Mouse (Mus musculus): ENCODE measurements around the gene Swsap1. TPM values are rescaled to one million over a fixed set of nuclear protein-coding genes. Genes with fewer than 3 reads are reported as not detected.

The Swsap1 gene
- polyA plus RNA-seq, 1 experiment from 2014 or later = 8.1 TPM

DNA sequence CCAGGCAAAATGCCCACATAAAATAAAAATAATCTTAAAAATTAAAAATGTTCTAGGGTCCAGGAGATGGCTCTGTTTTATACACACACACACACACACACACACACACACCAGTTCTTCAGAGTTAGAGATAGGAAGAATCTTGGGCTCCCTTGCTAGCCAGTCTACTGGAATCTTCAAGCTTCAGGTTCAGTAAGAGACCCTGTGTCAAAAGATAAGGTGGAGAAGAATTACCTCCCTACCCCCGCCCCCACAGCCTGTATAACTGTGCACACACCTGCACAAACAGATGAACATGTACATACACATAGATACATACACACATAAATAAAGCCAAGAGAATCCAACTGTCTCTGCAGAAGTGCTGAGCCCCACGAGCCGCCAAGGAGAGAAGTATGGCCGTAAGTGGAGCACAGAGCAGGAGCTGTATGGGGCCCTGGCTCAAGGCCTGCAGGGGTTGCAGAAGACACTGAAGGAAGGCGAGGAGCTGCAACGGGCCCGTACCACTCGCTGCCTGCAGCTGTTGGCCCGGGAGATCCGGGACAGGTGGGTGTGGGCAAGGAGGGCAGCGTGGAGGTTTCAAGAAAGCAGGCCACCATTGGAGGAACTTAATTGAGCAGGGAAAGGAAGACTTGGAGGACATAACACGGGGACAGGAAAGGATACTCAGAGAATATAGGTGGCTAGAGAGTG lies 23.0 kb upstream of the Swsap1 start:
- Histone ChIP-seq H3K4me2 (ENCODE audit: low read length) (no peak overlapping the region), H3K27ac (ENCODE audit: low read depth, low read length) (no peak overlapping the region), H3K4me1 (ENCODE audit: control insufficient read depth, insufficient read depth, low read depth, low read length) (peaks cover under 1% of the 10 kb centered on the region), H3K27me3 (replicated peaks; ENCODE audit: control insufficient read depth, insufficient read depth, low read length) (no peaks in the 10 kb centered on the region; the same call in 1 of the 2 replicates), H3K9ac (ENCODE audit: low read depth, low read length) (no peak overlapping the region), H3K4me3 (ENCODE audit: low read length) (no peak overlapping the region), H3K9me3 (ENCODE audit: control insufficient read depth, low read length) (no peaks in the 10 kb centered on the region), H3K36me3 (ENCODE audit: control insufficient read depth, insufficient read depth, low read length) (no peaks in the 10 kb centered on the region)
- ATAC-seq = no peak
- WGBS = 61% methylated on average over 12 of the region's 12 CpGs

DNA sequence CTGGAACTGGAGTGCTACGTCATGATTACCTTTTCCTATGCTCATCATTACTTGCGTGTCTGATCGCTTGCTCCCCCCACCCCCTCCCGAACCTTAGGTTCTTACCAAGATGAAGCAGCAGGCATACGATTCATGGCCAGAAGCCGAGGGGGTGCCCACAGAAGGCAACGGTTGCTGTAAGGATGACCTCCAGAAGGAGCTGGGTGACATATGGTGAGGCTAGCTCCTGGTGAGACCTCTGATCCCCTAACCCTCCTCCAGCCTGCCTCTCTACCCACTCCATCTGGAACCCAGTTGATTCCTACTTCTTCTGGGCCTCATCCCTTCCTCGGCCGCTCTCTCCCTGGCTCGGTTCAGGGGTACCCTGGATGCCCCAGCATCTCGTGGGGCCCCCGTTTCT lies 21.5 kb upstream of the Swsap1 start:
- H3K4me3 ChIP-seq (ENCODE audit: low read length) = no peak overlapping the region
- no peaks in the 10 kb centered on the region; the same call in 1 of the 2 replicates for H3K27me3 ChIP-seq (replicated peaks; ENCODE audit: control insufficient read depth, insufficient read depth, low read length)
- H3K36me3 ChIP-seq (ENCODE audit: control insufficient read depth, insufficient read depth, low read length) = no peaks in the 10 kb centered on the region
- H3K4me2 ChIP-seq (ENCODE audit: low read length) = no peak overlapping the region
- H3K27ac ChIP-seq (ENCODE audit: low read depth, low read length) = no peak overlapping the region
- H3K4me1 ChIP-seq (ENCODE audit: control insufficient read depth, insufficient read depth, low read depth, low read length) = peaks cover 11% of the 10 kb centered on the region
- ATAC-seq = no peak
- no peaks in the 10 kb centered on the region for H3K9me3 ChIP-seq (ENCODE audit: control insufficient read depth, low read length)
- no peak overlapping the region for H3K9ac ChIP-seq (ENCODE audit: low read depth, low read length)
- WGBS = 83% methylated on average over 12 of the region's 12 CpGs

DNA sequence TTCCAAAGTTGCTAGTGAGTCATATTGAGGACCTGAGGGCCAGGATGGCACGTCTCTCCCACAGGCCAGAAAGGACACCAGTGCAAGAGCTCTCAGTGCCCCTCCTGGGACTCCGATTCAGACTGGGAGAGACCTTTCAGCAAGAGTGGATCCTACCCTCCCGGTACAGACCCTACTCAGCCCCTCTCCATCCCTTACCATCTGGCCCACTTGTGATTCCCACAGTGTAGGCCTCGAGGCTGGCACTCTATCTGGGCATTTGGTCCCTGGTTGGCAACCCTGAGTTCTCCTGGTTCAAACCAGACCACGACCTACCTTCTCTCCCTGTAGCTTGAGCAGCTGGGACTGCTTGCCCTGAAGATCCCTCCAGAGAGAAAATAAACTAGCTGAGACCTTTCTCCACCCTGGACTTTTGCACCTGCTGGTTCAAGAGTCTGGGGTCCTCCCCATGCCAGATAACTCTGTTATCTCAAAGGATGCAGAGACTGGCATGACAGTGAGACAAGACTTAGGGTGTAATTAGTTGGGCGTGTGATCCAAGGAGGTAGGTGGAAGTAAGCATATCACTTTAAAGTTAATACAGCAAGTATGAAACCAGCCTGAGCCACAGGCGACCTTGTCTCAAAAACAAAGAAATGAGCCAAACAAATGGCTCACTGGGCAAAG lies 20.0 kb upstream of the Swsap1 start:
- Histone ChIP-seq H3K27me3 (replicated peaks; ENCODE audit: control insufficient read depth, insufficient read depth, low read length) (no peaks in the 10 kb centered on the region; the same call in 1 of the 2 replicates), H3K9ac (ENCODE audit: low read depth, low read length) (no peak overlapping the region), H3K27ac (ENCODE audit: low read depth, low read length) (no peak overlapping the region), H3K9me3 (ENCODE audit: control insufficient read depth, low read length) (no peaks in the 10 kb centered on the region), H3K36me3 (ENCODE audit: control insufficient read depth, insufficient read depth, low read length) (no peaks in the 10 kb centered on the region; the same call in none of the 2 replicates), H3K4me3 (ENCODE audit: low read length) (no peak overlapping the region), H3K4me2 (ENCODE audit: low read length) (peak overlapping the region; percentile 67), H3K4me1 (ENCODE audit: control insufficient read depth, insufficient read depth, low read depth, low read length) (peaks cover 14% of the 10 kb centered on the region)
- ATAC-seq = no peak
- WGBS = 88% methylated on average over 7 of the region's 7 CpGs

DNA sequence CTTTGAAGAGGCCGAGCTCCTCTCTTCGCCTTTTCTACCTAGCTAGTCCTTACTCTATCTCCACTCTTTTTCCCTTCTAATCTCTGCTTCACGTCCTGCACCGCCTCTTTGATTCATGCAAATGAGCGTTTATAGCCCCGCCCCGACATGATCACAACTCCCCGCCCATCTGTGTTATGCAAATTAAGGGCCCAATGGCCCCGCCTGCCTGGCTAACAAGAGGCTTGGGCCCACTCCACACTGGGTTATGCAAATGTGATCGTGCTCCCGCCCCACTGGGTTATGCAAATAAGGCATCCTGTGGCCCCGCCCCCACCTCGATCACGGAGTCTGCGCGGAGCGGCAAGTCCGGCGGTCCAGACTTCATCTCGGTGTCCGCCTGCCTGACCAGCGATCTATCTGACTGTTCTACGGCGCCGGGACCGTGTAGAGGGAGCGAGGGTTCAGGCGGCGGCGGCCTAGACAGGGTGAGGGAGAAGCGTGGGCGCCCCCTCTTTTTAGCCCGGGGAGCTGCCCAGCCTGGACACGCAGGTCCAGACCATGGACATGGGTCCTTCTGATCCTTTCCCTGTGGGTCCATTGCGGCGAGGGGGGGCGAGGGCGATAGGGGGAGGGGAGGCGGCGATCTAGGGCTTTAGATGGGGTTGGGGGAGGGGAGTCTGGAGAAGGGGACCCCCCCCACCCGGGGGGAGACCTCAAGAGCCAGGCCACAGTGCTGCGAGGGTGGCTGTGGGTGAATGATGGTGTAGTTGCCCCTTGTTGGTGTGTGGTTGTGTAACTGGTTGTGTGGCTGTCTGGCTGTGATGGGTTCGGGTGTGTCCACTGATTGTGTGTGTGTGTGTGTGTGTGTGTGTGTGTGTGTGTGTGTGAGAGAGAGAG lies 18.6 kb upstream of the Swsap1 start, which contains the start of gene Plppr2:
Gene Plppr2, plus strand, starts transcription at position 342 of the 879 bp plus-strand sequence.
- H3K4me3 ChIP-seq (ENCODE audit: low read length) = peak within 1 kb of the TSS; percentile 60
- H3K36me3 ChIP-seq (ENCODE audit: control insufficient read depth, insufficient read depth, low read length) = peaks cover 11% of the 10 kb centered on the region
- 2% methylated on average over 43 of the region's 43 CpGs for WGBS
- peak within 1 kb of the TSS; percentile 75 for H3K27ac ChIP-seq (ENCODE audit: low read depth, low read length)
- peaks cover 14% of the 10 kb centered on the region for H3K4me1 ChIP-seq (ENCODE audit: control insufficient read depth, insufficient read depth, low read depth, low read length)
- ATAC-seq = peak; percentile 96
- H3K4me2 ChIP-seq (ENCODE audit: low read length) = peak within 1 kb of the TSS; percentile 67
- no peaks in the 10 kb centered on the region for H3K9me3 ChIP-seq (ENCODE audit: control insufficient read depth, low read length)
- H3K9ac ChIP-seq (ENCODE audit: low read depth, low read length) = peak within 1 kb of the TSS; percentile 79
- H3K27me3 ChIP-seq (replicated peaks; ENCODE audit: control insufficient read depth, insufficient read depth, low read length) = no peaks in the 10 kb centered on the region; the same call in 1 of the 2 replicates

DNA sequence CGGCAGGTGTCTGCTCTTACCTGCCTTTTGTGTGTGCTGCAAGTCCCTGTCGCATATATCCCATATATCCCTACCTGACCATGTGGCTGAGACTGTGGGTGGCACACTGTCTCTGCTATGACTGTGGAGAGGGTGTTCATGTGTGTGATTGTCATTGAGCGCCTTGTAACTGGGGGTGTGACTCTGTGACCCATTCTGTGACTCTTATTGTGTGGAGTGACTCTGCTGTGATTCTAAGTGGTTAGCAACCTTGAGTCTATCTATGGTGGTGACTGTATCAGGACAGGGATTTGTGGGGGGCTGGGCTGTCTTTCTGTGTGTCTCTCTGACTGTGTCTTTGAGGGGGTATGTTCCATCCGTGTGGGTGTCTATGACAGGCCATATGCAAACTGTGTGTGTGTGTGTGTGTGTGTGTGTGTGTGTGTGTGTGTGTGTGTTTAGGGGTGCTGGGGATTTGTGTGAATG lies 17.8 kb upstream of the Swsap1 start:
- peak overlapping the region; percentile 60 for H3K4me3 ChIP-seq (ENCODE audit: low read length)
- ATAC-seq = peak; percentile 32; the same call in 1 of the 2 replicates
- H3K9ac ChIP-seq (ENCODE audit: low read depth, low read length) = peak overlapping the region; percentile 79
- H3K27me3 ChIP-seq (replicated peaks; ENCODE audit: control insufficient read depth, insufficient read depth, low read length) = no peaks in the 10 kb centered on the region; the same call in 1 of the 2 replicates
- H3K4me2 ChIP-seq (ENCODE audit: low read length) = peak overlapping the region; percentile 67
- peaks cover 14% of the 10 kb centered on the region for H3K4me1 ChIP-seq (ENCODE audit: control insufficient read depth, insufficient read depth, low read depth, low read length)
- H3K36me3 ChIP-seq (ENCODE audit: control insufficient read depth, insufficient read depth, low read length) = peaks cover 11% of the 10 kb centered on the region
- H3K27ac ChIP-seq (ENCODE audit: low read depth, low read length) = peak overlapping the region; percentile 49; the same call in 1 of the 2 replicates
- H3K9me3 ChIP-seq (ENCODE audit: control insufficient read depth, low read length) = no peaks in the 10 kb centered on the region
- WGBS = 54% methylated on average over 4 of the region's 4 CpGs

DNA sequence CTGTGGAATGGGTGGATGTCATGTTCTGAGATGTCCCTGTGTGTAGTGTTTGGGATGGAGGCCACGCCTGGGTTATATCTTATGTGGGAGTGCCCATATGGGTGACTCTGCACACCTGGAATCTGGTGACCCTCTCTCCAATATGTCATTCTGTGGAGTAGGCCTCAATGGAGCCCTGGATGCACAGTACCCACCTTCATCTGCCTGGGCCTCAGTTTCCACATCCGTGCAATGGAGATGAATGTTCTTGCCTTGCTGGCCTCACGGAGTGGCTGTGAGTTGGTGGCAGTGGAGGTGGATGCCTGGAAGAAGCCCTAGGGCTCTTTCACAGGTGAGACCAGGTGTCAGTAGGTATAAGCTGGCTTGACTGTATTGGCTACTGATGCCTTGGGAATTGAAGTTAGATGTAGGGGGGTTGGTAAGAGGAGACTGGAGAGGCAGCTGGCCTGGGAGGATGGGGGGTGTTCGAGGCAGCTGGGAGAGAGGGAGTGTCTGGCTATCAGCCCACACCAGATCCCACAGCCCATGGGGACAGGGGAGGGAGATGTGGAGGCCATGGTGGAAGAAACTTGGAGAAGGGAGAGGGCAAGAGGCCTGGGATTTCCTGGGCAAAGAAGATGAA lies 17.2 kb upstream of the Swsap1 start:
- peaks cover 14% of the 10 kb centered on the region for H3K4me1 ChIP-seq (ENCODE audit: control insufficient read depth, insufficient read depth, low read depth, low read length)
- peak overlapping the region; percentile 60 for H3K4me3 ChIP-seq (ENCODE audit: low read length)
- peak overlapping the region; percentile 31 for H3K9ac ChIP-seq (ENCODE audit: low read depth, low read length)
- no peaks in the 10 kb centered on the region; the same call in 1 of the 2 replicates for H3K27me3 ChIP-seq (replicated peaks; ENCODE audit: control insufficient read depth, insufficient read depth, low read length)
- peak overlapping the region; percentile 67 for H3K4me2 ChIP-seq (ENCODE audit: low read length)
- H3K27ac ChIP-seq (ENCODE audit: low read depth, low read length) = no peak overlapping the region
- no peak for ATAC-seq
- H3K36me3 ChIP-seq (ENCODE audit: control insufficient read depth, insufficient read depth, low read length) = peaks cover 11% of the 10 kb centered on the region
- no peaks in the 10 kb centered on the region for H3K9me3 ChIP-seq (ENCODE audit: control insufficient read depth, low read length)
- 83% methylated on average over 4 of the region's 4 CpGs for WGBS

DNA sequence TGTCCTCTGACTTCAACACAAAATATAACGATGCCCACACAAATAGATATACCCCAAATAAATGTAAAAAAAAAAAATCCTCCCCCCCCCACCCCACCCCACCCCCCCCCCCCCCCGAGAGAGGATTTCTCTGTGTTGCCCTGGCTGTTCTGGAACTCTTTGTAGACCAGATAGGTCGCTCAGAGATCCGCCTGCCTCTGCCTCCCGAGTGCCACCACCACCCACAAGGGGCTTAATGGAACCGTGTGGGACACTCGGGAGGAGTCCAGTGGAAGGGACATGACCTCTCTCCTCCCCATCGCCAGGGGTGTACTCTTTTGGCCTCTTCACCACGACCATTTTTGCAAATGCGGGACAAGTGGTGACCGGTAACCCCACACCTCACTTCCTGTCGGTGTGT lies 12.5 kb upstream of the Swsap1 start:
- 70% methylated on average over 12 of the region's 12 CpGs for WGBS
- Histone ChIP-seq H3K36me3 (ENCODE audit: control insufficient read depth, insufficient read depth, low read length) (peaks cover 23% of the 10 kb centered on the region), H3K9me3 (ENCODE audit: control insufficient read depth, low read length) (no peaks in the 10 kb centered on the region)

DNA sequence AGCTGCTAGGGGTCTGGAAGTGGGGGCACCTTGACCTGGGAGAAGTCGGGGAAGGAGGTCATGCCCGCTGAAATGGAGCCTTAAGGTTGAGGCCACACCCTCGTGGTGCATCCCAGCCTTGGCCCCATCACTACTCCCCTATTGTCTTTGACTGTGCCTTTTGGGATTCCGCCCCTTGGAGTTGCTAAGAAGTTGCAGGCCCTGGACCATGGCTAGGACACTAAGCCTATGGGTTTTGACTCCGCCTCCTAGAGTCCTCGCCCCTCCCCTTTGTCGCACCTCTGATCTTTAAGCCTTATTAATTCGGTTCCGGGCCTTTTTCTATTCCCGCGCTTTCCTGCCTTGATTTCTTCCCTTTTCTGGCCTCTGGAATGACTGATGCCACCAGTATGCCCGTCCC lies 11.9 kb upstream of the Swsap1 start:
- H3K4me2 ChIP-seq (ENCODE audit: low read length) = no peak overlapping the region

More for the DNA sequence above, 12.5 kb upstream of the Swsap1 start:
- no peak overlapping the region for H3K4me2 ChIP-seq (ENCODE audit: low read length)
- no peak overlapping the region for H3K27ac ChIP-seq (ENCODE audit: low read depth, low read length)
- no peak overlapping the region for H3K9ac ChIP-seq (ENCODE audit: low read depth, low read length)
- ATAC-seq = no peak
- H3K4me3 ChIP-seq (ENCODE audit: low read length) = no peak overlapping the region
- H3K4me1 ChIP-seq (ENCODE audit: control insufficient read depth, insufficient read depth, low read depth, low read length) = peaks cover 9% of the 10 kb centered on the region
- no peaks in the 10 kb centered on the region for H3K27me3 ChIP-seq (replicated peaks; ENCODE audit: control insufficient read depth, insufficient read depth, low read length)

More for the DNA sequence above, 11.9 kb upstream of the Swsap1 start:
- H3K27ac ChIP-seq (ENCODE audit: low read depth, low read length) = no peak overlapping the region
- no peak for ATAC-seq
- H3K4me1 ChIP-seq (ENCODE audit: control insufficient read depth, insufficient read depth, low read depth, low read length) = peaks cover 3% of the 10 kb centered on the region
- H3K9me3 ChIP-seq (ENCODE audit: control insufficient read depth, low read length) = no peaks in the 10 kb centered on the region
- no peak overlapping the region for H3K4me3 ChIP-seq (ENCODE audit: low read length)
- H3K9ac ChIP-seq (ENCODE audit: low read depth, low read length) = no peak overlapping the region
- WGBS = 52% methylated on average over 12 of the region's 12 CpGs
- H3K27me3 ChIP-seq (replicated peaks; ENCODE audit: control insufficient read depth, insufficient read depth, low read length) = no peaks in the 10 kb centered on the region
- peaks cover 25% of the 10 kb centered on the region for H3K36me3 ChIP-seq (ENCODE audit: control insufficient read depth, insufficient read depth, low read length)
